Mouse (Mus musculus) forelimb bud, embryonic 11.5 days (tissue): ENCODE measurements at regions not wholly inside any gene's neighbourhood (a gene's known extent, or its start where the extent isn't known, plus 50 kb on each side); places are given as distances from the start of the nearest gene placed in this dataset.
A peak's percentile ranks its signal among the peaks of the same experiment; 100 is the strongest.

Experiments
- DNase-seq: peaks from one replicate; pipeline ENCODE4 v3.0.0-alpha.2; 2012; ENCODE audit warnings: low read depth, low spot score

GRCm38 (mm10) chr7:133469106-133469505 lies 132.9 kb downstream of the Tex36 start:
- no peak for DNase-seq

- DNase-seq, result no peak
These were observed 133.6 kb downstream of the Tex36 start for GRCm38 (mm10) chr7:133468346-133468745.

- no peak for DNase-seq
These were observed 134.4 kb downstream of the Tex36 start for GRCm38 (mm10) chr7:133467579-133467978.

GRCm38 (mm10) chr7:133459306-133459705 lies 142.7 kb downstream of the Tex36 start:
- no peak for DNase-seq

GRCm38 (mm10) chr7:133457436-133458324 lies 144.3 kb downstream of the Tex36 start:
- DNase-seq, result peak; percentile 47

GRCm38 (mm10) chr7:133450246-133450645 lies 151.7 kb downstream of the Tex36 start:
- DNase-seq, result no peak

- no peak for DNase-seq
These were observed 154.9 kb downstream of the Tex36 start for GRCm38 (mm10) chr7:133447079-133447478.

GRCm38 (mm10) chr7:133441661-133442060 lies 160.3 kb downstream of the Tex36 start:
- no peak for DNase-seq

GRCm38 (mm10) chr7:133441169-133441568 lies 160.8 kb downstream of the Tex36 start:
- DNase-seq, result no peak

GRCm38 (mm10) chr7:133440711-133441110 lies 161.2 kb downstream of the Tex36 start:
- no peak for DNase-seq

GRCm38 (mm10) chr7:133440086-133440485 lies 161.9 kb downstream of the Tex36 start:
- no peak for DNase-seq

- DNase-seq, result no peak
These were observed 163.3 kb downstream of the Tex36 start for GRCm38 (mm10) chr7:133438631-133439030.

- no peak for DNase-seq
These were observed 164.1 kb downstream of the Tex36 start for GRCm38 (mm10) chr7:133437866-133438265.

GRCm38 (mm10) chr7:133435596-133436357 lies 166.2 kb downstream of the Tex36 start:
- no peak for DNase-seq

- DNase-seq, result no peak
These were observed 167.7 kb downstream of the Tex36 start for GRCm38 (mm10) chr7:133434027-133434820.

- DNase-seq, result no peak
These were observed 169.6 kb downstream of the Tex36 start for GRCm38 (mm10) chr7:133432343-133432742.

- DNase-seq, result no peak
These were observed 199.9 kb downstream of the Tex36 start for GRCm38 (mm10) chr7:133402072-133402471.

GRCm38 (mm10) chr7:133400691-133401090 lies 201.3 kb downstream of the Tex36 start:
- DNase-seq, result no peak

- DNase-seq, result no peak
These were observed 213.2 kb downstream of the Tex36 start for GRCm38 (mm10) chr7:133388716-133389115.

GRCm38 (mm10) chr7:133382032-133382712 lies 219.8 kb downstream of the Tex36 start:
- no peak for DNase-seq

GRCm38 (mm10) chr7:133379373-133379772 lies 222.6 kb downstream of the Tex36 start:
- DNase-seq, result no peak
